Mouse (Mus musculus): ENCODE results near the gene Chmp6. TPM values are rescaled to one million over a fixed set of nuclear protein-coding genes. Genes with fewer than 3 reads are reported as not detected.

Chmp6 gene
- 10 to 100 TPM; 31.8 to 34.3 TPM for total RNA-seq (2023)

GRCm38 (mm10) chr11:119913291-119913934, at the start of gene Chmp6:
Gene Chmp6, plus strand, starts transcription at chr11:119913441.

DNA sequence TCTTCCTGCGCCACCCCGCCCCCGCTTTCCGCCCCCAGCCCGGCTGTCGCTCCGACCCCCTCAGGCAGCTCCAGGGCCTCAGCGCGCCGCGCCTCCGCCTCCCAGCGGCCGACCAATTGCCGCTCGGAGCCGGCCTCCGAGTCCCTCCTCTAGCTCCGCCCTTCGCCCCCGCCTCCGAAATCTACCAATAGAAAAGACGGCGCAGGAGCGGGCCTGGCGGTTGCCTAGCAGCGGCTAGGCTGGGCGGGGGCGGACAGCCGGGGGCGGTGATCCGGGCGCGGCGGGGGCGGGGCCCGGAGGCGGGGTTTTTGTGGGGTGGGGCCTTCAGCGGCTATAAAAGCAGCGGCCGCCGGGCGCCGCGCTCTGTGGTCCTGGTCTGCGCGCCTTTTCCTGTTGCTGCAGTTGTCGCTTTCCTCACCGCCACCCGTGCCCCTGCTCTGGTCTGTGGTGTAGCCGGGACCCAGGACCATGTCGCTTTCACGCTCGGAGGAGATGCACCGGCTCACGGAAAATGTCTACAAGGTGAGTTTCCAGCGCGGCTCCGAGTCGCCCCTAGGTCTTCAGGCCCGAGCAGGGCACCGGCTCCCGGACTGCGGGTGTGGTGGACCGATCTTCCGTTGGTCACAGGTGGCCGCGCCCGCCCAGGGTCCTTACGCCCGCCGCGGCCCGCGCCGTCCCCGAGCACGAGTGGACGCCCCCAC, 29.6 kb downstream of the Chmp6 start, which contains the start of gene Baiap2:
Baiap2 (plus strand) TSS at position 37 of the 701 bp plus-strand sequence.

Other genes starting within 250 kb of the Chmp6 start
- 10 to 100 TPM; 19.8 to 24.5 TPM for gene Baiap2, start 29.3 kb downstream of the Chmp6 start, total RNA-seq (2023)
- 10 to 100 TPM; 15.1 to 21.4 TPM for gene Aatk, start 133.7 kb downstream of the Chmp6 start, total RNA-seq (2023)
- gene Cep131, start 173.4 kb downstream of the Chmp6 start, total RNA-seq (2023) = 10 to 100 TPM in 1 of 2 experiments, 1 to 10 TPM in 1; 8.8 to 12.5 TPM
- gene Tepsin, start 185.3 kb downstream of the Chmp6 start, total RNA-seq (2023) = 10 to 100 TPM; 15.8 to 17.8 TPM
- gene Ndufaf8, start 185.5 kb downstream of the Chmp6 start, total RNA-seq (2023) = 10 to 100 TPM; 26.6 to 27.0 TPM
- gene Slc38a10, start 237.9 kb downstream of the Chmp6 start, total RNA-seq (2023) = 100 to 1,000 TPM; 102 to 104 TPM

Data from monocyte, adult 59 days (primary cell).